Mouse (Mus musculus) bone marrow, adult 2 months (tissue): Measurements from ENCODE around the gene Sgpp2.

ENCODE experiments used
- CTCF ChIP-seq: fragments of 200-500 bp; IDR thresholded peaks from 2 replicates; pipeline ENCODE4 v1.5.1; 2011; ENCODE audit warnings: low read length, control low read depth; ENCODE audit not compliant: control insufficient read depth, insufficient read depth
- POLR2A ChIP-seq: fragments of 200-500 bp; IDR thresholded peaks from 2 replicates; pipeline ENCODE4 v1.6.1; 2011; ENCODE audit warnings: low read depth, mild to moderate bottlenecking, control low read depth, low read length, borderline replicate concordance; ENCODE audit not compliant: control insufficient read depth

DNA sequence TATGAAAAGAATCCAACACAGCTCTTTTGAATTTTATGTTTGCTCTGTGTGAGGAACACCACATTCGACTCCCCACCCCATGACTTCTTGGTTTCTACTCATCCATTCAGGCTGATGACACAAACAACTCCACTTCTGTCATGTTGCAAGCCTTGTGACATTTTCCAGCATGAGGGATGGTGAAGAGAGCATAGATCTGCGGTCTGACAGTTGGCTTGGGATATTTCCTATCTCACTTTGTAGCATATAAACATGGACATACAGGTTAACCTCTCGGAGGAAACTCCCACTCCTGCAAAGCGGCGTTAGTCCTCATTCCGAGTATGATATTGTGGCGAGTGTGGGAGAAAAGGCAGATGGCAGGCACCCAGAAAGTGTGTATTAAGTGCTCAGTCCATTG lies 27.6 kb downstream of the Sgpp2 start:
- TF ChIP-seq CTCF (no peak), POLR2A (no peak)
